Mouse (Mus musculus) embryonic facial prominence, embryonic 14.5 days (tissue): Measurements from ENCODE around the gene Itpripl1. TPM values are rescaled to one million over a fixed set of nuclear protein-coding genes. Genes with fewer than 3 reads are reported as not detected.
A peak's percentile ranks its signal among the peaks of the same experiment; 100 is the strongest.
"Not testable (repeated sequence)": the region's sequence is repeated elsewhere in the genome, so short reads cannot be mapped to it uniquely, and the experiment has no call there.

Experiments
- ATAC-seq: fragments of 200-750 bp; cut with Nextera tagmentation; 2 replicates; pipeline ENCODE4 v1.8.0; 2017; ENCODE audit warnings: low read depth, moderate number of reproducible peaks, moderate TSS enrichment
- DNase-seq: peaks from one replicate; pipeline ENCODE4 v3.0.0-alpha.2; 2015; ENCODE audit warnings: low spot score
- H3K27ac ChIP-seq: fragments of 300-500 bp; sonication (generic); replicated peaks from 2 replicates; pipeline ENCODE4 v1.5.1; 2014; ENCODE audit warnings: low read depth, mild to moderate bottlenecking, low read length, moderate library complexity
- H3K27me3 ChIP-seq: fragments of 300-500 bp; sonication (generic); replicated peaks from 2 replicates; pipeline ENCODE4 v1.6.1; 2014; ENCODE audit warnings: low read length; ENCODE audit not compliant: control insufficient read depth, insufficient read depth
- H3K36me3 ChIP-seq: fragments of 300-500 bp; sonication (generic); 2 replicates; pipeline ENCODE4 v1.6.1; 2014; ENCODE audit warnings: low read length, mixed read lengths; ENCODE audit not compliant: control insufficient read depth, insufficient read depth
- H3K4me1 ChIP-seq: fragments of 300-500 bp; sonication (generic); 2 replicates; pipeline ENCODE4 v1.6.1; 2014; ENCODE audit warnings: antibody characterized with exemption, low read length; ENCODE audit not compliant: control insufficient read depth, insufficient read depth
- H3K4me2 ChIP-seq: fragments of 300-500 bp; sonication (generic); 2 replicates; pipeline ENCODE4 v1.6.1; 2014; ENCODE audit warnings: low read depth, mild to moderate bottlenecking, low read length, moderate library complexity, mixed read lengths
- H3K4me3 ChIP-seq: fragments of 300-500 bp; sonication (generic); 2 replicates; pipeline ENCODE4 v1.5.1; 2014; ENCODE audit warnings: low read depth, mild to moderate bottlenecking, low read length
- H3K9ac ChIP-seq: fragments of 300-500 bp; sonication (generic); 2 replicates; pipeline ENCODE4 v1.6.1; 2014; ENCODE audit warnings: low read depth, mild to moderate bottlenecking, low read length, moderate library complexity, mixed read lengths
- H3K9me3 ChIP-seq: fragments of 300-500 bp; sonication (generic); 2 replicates; pipeline ENCODE4 v1.6.1; 2016; ENCODE audit warnings: low read length; ENCODE audit not compliant: control insufficient read depth
- WGBS: fragments of 180-500 bp; shearing (Covaris S2); extraction: QIAGEN DNeasy Blood & Tissue Kit; methylation state at CpG from one replicate; pipeline ENCODE4 v1.1.7; 2014; 5-methylcytosine and 5-hydroxymethylcytosine counted together
- polyA plus RNA-seq: library from polyadenylated mRNA; unstranded; fragments of >200 nt; fragmentation: Nextera tagmentation; extraction: Ambion mirVana; gene quantifications from 2 replicates; pipeline ENCODE4 v1.2.1, GENCODE M21; 2014

The Itpripl1 gene
- polyA plus RNA-seq, 1 experiment from 2014 or later = 16.7 TPM

DNA sequence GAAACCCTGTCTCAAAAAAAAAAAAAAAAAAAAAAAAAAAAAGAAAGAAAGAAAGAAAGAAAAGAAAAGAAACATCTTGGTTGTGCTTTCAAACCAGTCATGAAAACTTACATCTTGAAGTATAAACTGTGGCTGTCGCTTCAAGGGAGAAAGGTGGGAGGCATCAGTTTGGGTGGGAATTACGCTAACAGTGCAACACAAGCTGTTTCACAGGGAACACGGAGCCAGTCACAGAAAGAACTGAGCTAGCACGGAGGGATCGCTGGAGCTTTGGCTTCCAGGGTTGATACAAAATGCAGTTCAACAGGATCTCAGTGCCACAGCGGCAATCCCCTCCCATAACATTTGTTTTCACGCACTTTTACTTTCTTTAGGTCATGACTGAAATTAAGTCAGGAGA, 3.2 kb downstream of the Itpripl1 start:
- peaks cover 20% of the 10 kb centered on the region for H3K36me3 ChIP-seq
- peaks cover 22% of the 10 kb centered on the region for H3K4me1 ChIP-seq
- H3K9ac ChIP-seq = no peak overlapping the region
- WGBS = 92% methylated on average over 7 of the region's 7 CpGs
- H3K4me2 ChIP-seq = no peak overlapping the region
- no peak for ATAC-seq
- H3K27me3 ChIP-seq = no peaks in the 10 kb centered on the region
- no peak overlapping the region for H3K4me3 ChIP-seq
- no peak overlapping the region for H3K27ac ChIP-seq
- no peaks in the 10 kb centered on the region for H3K9me3 ChIP-seq
- no peak for DNase-seq

DNA sequence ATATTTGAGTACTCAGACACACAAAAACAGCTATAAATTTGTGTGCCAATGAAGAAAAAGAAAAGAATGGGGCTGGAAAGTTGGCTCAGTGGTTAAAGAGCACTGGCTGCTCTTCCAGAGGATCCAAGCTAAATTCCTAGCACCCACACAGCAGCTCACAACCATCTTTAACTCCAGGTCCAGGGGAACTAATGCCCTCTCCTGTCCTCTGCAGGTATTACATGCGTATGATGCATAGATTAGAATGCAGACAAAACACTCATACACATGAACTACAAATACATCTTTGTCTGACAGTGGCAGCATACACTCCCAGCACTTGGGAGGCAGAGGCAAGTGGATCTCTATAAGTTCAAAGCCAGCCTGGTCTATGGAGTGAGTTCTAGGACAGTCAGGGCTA, 3.6 kb downstream of the Itpripl1 start:
- no peak overlapping the region for H3K27ac ChIP-seq
- H3K27me3 ChIP-seq = no peaks in the 10 kb centered on the region
- no peak overlapping the region for H3K4me2 ChIP-seq
- no peaks in the 10 kb centered on the region for H3K9me3 ChIP-seq
- H3K36me3 ChIP-seq = peaks cover 20% of the 10 kb centered on the region
- H3K9ac ChIP-seq = no peak overlapping the region
- H3K4me1 ChIP-seq = peaks cover 22% of the 10 kb centered on the region
- 96% methylated on average over 1 of the region's 1 CpGs for WGBS
- DNase-seq (no peak), ATAC-seq (no peak)
- H3K4me3 ChIP-seq = no peak overlapping the region

DNA sequence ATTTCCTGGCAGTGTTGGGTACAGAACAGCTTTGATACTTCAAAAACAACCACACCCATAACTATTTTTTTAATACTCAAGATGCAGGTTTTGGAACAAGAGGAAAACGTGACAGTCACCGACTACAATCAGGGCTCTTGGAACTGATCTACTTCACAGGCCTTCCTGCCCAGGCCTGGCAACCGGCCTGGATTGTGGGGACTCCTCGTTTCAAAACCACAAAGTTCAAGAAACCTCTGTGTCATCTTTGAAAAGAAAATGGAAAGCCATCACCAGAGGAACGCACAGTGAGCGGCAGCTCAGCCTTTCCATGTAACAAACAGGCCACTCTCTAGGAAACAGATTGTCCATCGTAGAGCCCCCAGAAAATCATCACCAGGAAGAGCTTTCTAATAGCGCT, 4.1 kb downstream of the Itpripl1 start:
- ATAC-seq (no peak), DNase-seq (no peak)
- Histone ChIP-seq H3K9ac (no peak overlapping the region), H3K4me3 (no peak overlapping the region), H3K9me3 (no peaks in the 10 kb centered on the region), H3K4me1 (peaks cover 22% of the 10 kb centered on the region), H3K27ac (no peak overlapping the region), H3K36me3 (peaks cover 20% of the 10 kb centered on the region), H3K27me3 (no peaks in the 10 kb centered on the region), H3K4me2 (no peak overlapping the region)
- WGBS = 91% methylated on average over 8 of the region's 8 CpGs

DNA sequence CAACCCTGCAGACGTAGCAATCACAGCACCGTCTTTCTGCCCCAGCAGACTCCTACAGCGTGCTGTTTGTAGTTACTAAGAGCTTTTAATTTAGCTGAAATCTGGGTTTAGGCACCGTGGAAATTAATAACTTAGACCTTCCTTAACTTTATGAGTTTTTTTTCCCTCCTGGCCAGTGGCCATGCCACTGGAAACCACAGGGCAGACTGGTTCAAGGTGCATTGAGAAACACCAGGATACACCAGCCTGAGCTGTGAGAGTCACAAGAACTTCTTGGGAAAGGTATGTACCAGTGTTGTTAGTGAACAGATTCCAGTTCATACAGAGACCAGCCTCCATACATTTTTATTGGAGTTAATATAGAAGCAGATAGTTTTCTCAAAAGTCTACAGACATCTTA, 4.8 kb downstream of the Itpripl1 start:
- no peak for DNase-seq
- H3K36me3 ChIP-seq = peaks cover 20% of the 10 kb centered on the region
- no peaks in the 10 kb centered on the region for H3K27me3 ChIP-seq
- 0 out of 2 replicates have a peak overlapping the region, but pooled peaks have one; percentile 2 for H3K9ac ChIP-seq
- H3K4me2 ChIP-seq = no peak overlapping the region
- 67% methylated on average over 4 of the region's 4 CpGs for WGBS
- peak overlapping the region; percentile 59 for H3K27ac ChIP-seq
- no peaks in the 10 kb centered on the region for H3K9me3 ChIP-seq
- peaks cover 17% of the 10 kb centered on the region for H3K4me1 ChIP-seq
- no peak overlapping the region for H3K4me3 ChIP-seq
- ATAC-seq = no peak

DNA sequence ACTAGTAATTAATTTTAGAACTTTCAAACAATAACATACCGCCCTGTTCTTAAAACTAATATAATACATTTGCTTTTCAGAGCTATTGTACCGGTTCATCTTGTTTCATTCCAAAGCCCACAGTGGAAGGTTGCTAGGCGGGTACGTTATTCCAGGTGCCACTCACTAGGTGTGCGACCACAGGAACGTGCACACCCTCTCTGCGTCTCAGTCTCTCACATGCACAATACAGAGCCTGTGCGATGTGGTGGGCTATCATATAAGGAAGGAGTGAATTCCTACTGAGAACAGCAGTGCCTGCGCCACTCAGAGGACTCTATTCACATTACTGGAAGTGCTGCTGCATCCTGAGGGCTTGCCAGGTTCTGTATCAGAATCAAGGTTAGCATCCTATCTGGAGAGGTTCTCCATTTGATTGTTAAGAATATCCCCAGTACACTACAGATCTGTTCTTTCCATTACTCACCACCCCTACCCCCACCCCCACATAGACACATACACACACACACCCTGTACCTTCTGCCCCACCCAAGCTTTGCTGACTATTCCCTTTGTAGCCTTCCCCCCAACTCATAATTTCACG, 5.3 kb downstream of the Itpripl1 start:
- Histone ChIP-seq H3K9ac (0 out of 2 replicates have a peak overlapping the region, but pooled peaks have one; percentile 2), H3K4me2 (no peak overlapping the region), H3K4me1 (peaks cover 17% of the 10 kb centered on the region), H3K27ac (peak overlapping the region; percentile 59), H3K27me3 (no peaks in the 10 kb centered on the region), H3K9me3 (no peaks in the 10 kb centered on the region), H3K4me3 (no peak overlapping the region), H3K36me3 (peaks cover 20% of the 10 kb centered on the region)
- DNase-seq (peak; percentile 65), ATAC-seq (peak; percentile 48; the same call in 1 of the 2 replicates)
- WGBS = 64% methylated on average over 10 of the region's 10 CpGs

DNA sequence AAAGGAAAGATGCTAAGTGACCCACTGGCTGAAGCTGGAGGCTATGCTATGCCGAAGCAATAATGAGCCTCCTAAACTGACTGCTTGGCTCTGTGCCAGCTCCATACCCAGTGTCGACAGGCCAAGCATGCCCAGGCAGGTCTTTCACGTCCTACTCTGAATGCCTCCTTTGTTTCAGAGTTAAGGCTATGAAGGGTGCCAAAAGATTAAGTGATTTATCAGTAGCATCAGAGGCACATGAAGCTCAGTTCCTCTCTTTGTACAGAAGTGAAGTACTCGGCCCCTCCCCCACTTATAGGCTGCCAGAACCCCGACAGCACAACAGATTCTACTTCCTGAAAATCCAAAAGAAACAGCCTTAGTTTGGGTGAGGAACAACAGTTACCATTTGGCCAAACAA, 6.3 kb downstream of the Itpripl1 start:
- H3K4me1 ChIP-seq = peaks cover 20% of the 10 kb centered on the region; the same call in 1 of the 2 replicates
- no peaks in the 10 kb centered on the region for H3K27me3 ChIP-seq
- H3K27ac ChIP-seq = peak overlapping the region; percentile 59
- H3K9ac ChIP-seq = no peak overlapping the region
- H3K4me3 ChIP-seq = no peak overlapping the region
- H3K36me3 ChIP-seq = peaks cover 20% of the 10 kb centered on the region
- H3K9me3 ChIP-seq = no peaks in the 10 kb centered on the region
- 6% methylated on average over 5 of the region's 5 CpGs for WGBS
- no peak overlapping the region; the same call in 1 of the 2 replicates for H3K4me2 ChIP-seq
- ATAC-seq = peak; percentile 62
- peak; percentile 94 for DNase-seq

DNA sequence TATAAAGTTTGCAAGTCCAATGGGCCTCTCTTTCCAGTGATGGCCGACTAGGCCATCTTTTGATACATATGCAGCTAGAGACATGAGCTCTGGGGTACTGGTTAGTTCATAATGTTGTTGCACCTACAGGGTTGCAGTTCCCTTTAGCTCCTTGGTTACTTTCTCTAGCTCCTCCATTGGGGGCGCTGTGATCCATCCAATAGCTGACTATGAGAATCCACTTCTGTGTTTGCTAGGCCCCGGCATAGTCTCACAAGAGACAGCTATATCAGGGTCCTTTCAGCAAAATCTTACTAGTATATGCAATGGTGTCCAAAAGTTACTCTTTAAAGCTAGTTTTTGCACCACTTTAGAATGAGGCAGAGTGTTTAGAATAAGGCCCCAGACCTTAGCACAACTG, 8.0 kb downstream of the Itpripl1 start:
- WGBS = 38% methylated on average over 2 of the region's 3 CpGs
- H3K4me2 ChIP-seq, H3K4me3 ChIP-seq, ATAC-seq, H3K9ac ChIP-seq, H3K27me3 ChIP-seq, DNase-seq, H3K27ac ChIP-seq, H3K9me3 ChIP-seq, H3K36me3 ChIP-seq: not testable (repeated sequence)
- H3K4me1 ChIP-seq = peaks cover 26% of the 10 kb centered on the region; the same call in 1 of the 2 replicates

DNA sequence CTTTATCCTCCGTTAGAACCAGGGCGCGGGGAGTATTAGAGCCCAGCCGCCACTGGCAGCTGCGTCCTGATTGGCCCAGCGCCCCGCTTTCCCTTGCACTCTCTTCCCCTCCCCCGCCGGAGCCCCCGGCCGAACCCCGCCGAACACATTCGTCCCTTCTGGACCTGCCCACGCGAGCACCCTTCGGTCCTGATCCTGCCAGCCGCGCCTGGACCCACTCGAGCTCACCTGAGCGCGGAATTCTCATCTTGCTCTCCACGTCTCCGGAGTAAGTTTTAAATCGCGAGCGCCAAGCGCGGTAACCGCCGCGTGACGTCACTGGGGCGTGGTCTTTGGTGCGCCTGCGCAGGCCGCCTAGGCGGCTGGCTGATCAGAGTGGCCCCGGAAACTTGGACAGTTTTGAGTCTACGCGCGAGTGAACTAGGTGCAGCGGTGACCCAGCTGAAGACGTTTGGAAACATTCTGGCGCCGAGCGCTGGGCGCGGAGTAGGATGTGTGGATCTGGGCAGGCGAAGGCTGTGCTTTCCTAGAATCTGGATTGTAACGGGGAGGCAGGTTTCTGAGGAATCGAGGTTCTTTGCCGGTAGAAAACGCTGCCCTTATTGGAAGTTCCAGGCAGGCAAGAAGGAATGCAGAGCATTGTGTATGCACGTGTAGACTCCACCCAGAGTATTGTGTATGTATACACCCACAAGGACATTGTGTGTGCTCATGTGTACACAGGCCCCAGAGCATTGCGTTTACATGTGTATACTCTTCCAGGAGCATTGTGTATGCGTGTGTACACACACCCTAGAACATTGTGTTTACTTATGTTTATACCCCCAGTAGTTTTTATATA, 9.4 kb downstream of the Itpripl1 start, which contains the start of gene Ncaph:
Gene Ncaph (minus strand): TSS at position 334 of the 841 bp plus-strand sequence.
- Histone ChIP-seq H3K27me3 (no peaks in the 10 kb centered on the region), H3K9me3 (no peaks in the 10 kb centered on the region), H3K4me2 (peak within 1 kb of the TSS; percentile 70), H3K9ac (peak within 1 kb of the TSS; percentile 79), H3K36me3 (no peaks in the 10 kb centered on the region), H3K4me1 (peaks cover 26% of the 10 kb centered on the region; the same call in 1 of the 2 replicates), H3K4me3 (peak within 1 kb of the TSS; percentile 64), H3K27ac (peak within 1 kb of the TSS; percentile 92)
- ATAC-seq = peak; percentile 90
- 1% methylated on average over 57 of the region's 57 CpGs for WGBS
- peak; percentile 94 for DNase-seq
